Mouse (Mus musculus) subcutaneous adipose tissue, adult 2 months (tissue): Measurements from ENCODE around the gene Olfr1490. TPM values are rescaled to one million over a fixed set of nuclear protein-coding genes. Genes with fewer than 3 reads are reported as not detected.

ENCODE experiments used
- polyA plus RNA-seq: library from polyadenylated mRNA; depleted of rRNA; stranded (reverse); fragments of >200 nt; gene quantifications from 2 replicates; pipeline ENCODE4 v1.2.3, GENCODE M21; 2012; ENCODE audit warnings: low replicate concordance; rRNA removed

Gene Olfr1490
- not detected in 2 replicates for polyA plus RNA-seq

DNA sequence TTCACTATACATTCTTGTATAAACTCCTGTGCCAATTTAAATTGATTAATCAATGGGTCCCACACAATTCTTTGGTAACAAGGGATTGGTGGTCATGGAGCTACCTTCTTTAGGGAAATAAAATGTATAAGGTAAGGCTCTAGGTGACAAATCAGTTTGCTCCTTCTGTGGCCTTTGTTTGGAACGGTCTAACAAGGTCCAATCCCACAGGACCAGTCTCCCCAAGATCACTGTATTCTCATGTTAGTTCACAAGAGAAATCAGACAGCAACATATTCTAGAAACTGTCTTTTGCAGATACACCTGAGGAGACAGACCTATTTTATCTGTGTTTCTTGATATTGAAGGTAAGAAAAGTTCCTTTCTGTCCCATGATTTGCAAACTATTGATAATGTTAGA, at the start of gene Olfr1490:
Olfr1490 (plus strand) TSS at position 301 of the 400 bp plus-strand sequence.

DNA sequence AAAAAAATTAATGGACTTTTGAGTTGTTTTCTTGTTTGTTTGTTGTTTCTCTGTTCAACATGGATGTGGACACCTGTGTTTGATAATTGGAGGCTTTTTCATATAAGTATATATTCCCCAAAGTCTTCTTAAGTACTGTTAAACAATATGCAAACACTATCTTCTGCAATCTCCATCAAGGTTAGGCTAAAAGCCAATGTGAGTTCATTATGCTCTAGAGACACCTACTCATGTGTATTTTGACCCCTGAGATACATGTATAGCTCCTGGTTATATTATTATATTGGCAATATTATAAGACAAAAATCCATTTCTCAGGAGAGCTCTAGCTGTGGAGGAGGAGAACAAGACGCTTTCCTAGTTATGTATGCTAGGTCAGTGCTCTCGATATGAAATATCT, 33.8 kb upstream of the Olfr1490 start, which contains the start of gene Olfr1487:
Olfr1487 (plus strand) TSS at position 301 of the 400 bp plus-strand sequence.

DNA sequence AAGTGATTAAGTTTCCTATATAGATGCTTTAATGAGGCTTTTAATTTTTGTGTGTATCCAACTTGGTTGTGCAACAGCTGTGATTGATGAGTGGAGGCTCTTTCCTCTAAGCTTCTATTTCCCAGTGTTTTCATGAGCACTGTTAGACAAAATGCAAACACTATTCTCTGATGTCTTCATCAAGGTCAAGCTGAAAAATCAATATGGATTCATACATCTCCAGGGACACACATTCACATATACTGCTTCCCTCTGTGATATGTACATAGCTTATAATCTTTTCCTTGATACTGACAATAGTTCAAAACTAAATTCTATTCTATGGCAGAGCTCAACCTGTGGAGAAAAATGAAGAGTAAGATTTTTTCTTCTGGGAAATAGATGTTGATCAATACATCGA, 19.6 kb upstream of the Olfr1490 start, which contains the start of gene Olfr1489:
Olfr1489 (plus strand) TSS at position 301 of the 400 bp plus-strand sequence.

DNA sequence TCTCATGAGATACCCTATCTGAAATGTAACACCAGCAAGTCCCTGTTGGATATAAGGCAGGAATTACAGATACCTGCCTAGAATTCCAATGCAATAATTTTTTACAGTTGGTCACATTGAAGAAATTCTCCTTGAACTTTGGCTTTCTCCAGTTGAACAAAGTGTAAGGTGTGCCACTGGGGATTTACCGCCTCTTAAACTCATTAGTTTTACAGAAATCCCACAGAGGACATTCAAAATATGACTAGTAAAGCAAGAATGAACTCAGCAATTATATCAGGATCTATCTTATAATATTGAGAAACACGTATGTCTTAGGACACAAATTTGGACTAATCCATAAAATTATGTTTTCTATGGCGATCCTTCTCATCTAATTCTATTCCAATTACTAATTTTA, 46.1 kb downstream of the Olfr1490 start, which contains the start of gene Olfr1491:
Olfr1491 (plus strand) TSS at position 301 of the 400 bp plus-strand sequence.

Other genes with a start within 250 kb of the Olfr1490 start
- not detected in 2 replicates for gene Olfr1469, start 243.2 kb upstream of the Olfr1490 start, polyA plus RNA-seq
- not detected in 2 replicates for gene Olfr1471, start 207.7 kb upstream of the Olfr1490 start, polyA plus RNA-seq
- not detected in 2 replicates for gene Olfr1472, start 195.0 kb upstream of the Olfr1490 start, polyA plus RNA-seq
- gene Olfr1474, start 181.5 kb upstream of the Olfr1490 start, polyA plus RNA-seq = not detected in 2 replicates
- not detected in 2 replicates for gene Olfr1475, start 170.9 kb upstream of the Olfr1490 start, polyA plus RNA-seq
- not detected in 2 replicates for gene Olfr1477, start 150.5 kb upstream of the Olfr1490 start, polyA plus RNA-seq
- gene Olfr1480, start 123.2 kb upstream of the Olfr1490 start, polyA plus RNA-seq = not detected in 2 replicates
- not detected in 2 replicates for gene Olfr1484, start 67.6 kb upstream of the Olfr1490 start, polyA plus RNA-seq
- gene Olfr1487, start 33.7 kb upstream of the Olfr1490 start, polyA plus RNA-seq = not detected in 2 replicates
- gene Olfr1489, start 19.5 kb upstream of the Olfr1490 start, polyA plus RNA-seq = not detected in 2 replicates
- not detected in 2 replicates for gene Olfr1491, start 46.2 kb downstream of the Olfr1490 start, polyA plus RNA-seq
- not detected in 2 replicates for gene Olfr1493-ps1, start 72.2 kb downstream of the Olfr1490 start, polyA plus RNA-seq
- not detected in 2 replicates for gene Olfr1494, start 88.6 kb downstream of the Olfr1490 start, polyA plus RNA-seq
- gene Olfr1495, start 113.5 kb downstream of the Olfr1490 start, polyA plus RNA-seq = not detected in 2 replicates
- gene Olfr1496, start 126.8 kb downstream of the Olfr1490 start, polyA plus RNA-seq = not detected in 2 replicates
- gene Olfr1497, start 147.1 kb downstream of the Olfr1490 start, polyA plus RNA-seq = not detected in 2 replicates
- gene Olfr1499, start 168.4 kb downstream of the Olfr1490 start, polyA plus RNA-seq = not detected in 2 replicates
- not detected in 2 replicates for gene Olfr1500, start 179.4 kb downstream of the Olfr1490 start, polyA plus RNA-seq
- gene Olfr1501, start 199.6 kb downstream of the Olfr1490 start, polyA plus RNA-seq = not detected in 2 replicates
- gene Olfr1502, start 210.7 kb downstream of the Olfr1490 start, polyA plus RNA-seq = not detected in 2 replicates
- not detected in 2 replicates for gene Olfr1504, start 246.8 kb downstream of the Olfr1490 start, polyA plus RNA-seq